Mouse (Mus musculus): ENCODE data around the gene Kantr.
A peak's percentile ranks its signal among the peaks of the same experiment; 100 is the strongest.
"Not testable (repeated sequence)": the region's sequence is repeated elsewhere in the genome, so short reads cannot be mapped to it uniquely, and the experiment has no call there.

Gene Kantr

DNA sequence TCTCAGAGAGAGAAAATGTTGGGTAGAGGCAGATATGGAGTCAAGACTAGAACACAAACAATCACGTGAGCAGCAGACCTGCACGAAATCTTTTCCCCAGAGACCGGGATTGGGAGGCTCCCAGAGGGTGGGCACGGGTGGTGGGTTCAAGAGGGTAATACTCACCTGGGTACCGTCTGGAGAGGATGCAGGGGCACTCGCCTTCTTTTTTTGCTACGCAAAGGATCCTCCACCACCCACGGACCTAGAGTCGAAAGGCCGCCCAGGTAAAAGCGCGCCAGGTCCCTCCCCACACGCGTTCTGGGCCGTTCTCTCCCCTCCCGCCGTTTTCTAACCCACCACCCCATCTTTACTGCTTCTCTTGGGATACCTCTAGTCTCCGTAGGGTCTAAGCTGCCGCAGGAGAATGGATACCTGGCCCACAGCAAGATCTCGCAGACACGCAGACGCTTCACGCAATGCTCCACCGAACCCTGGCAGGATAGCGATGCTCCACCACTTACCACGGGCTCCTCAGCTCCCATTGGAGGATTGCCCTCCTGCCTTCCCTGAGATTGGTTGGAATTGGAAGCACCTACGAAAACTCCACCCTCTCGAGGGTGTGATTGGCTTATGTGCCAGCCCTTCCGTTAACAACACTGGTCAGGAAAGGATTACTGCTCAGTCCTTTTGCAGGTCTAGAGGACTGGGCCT is at the start of gene Kantr:
TSS of gene Kantr (minus strand) at position 500 of the 693 bp plus-strand sequence.
- peak; percentile 83 for DNase-seq (ENCODE audit: low spot score)

DNA sequence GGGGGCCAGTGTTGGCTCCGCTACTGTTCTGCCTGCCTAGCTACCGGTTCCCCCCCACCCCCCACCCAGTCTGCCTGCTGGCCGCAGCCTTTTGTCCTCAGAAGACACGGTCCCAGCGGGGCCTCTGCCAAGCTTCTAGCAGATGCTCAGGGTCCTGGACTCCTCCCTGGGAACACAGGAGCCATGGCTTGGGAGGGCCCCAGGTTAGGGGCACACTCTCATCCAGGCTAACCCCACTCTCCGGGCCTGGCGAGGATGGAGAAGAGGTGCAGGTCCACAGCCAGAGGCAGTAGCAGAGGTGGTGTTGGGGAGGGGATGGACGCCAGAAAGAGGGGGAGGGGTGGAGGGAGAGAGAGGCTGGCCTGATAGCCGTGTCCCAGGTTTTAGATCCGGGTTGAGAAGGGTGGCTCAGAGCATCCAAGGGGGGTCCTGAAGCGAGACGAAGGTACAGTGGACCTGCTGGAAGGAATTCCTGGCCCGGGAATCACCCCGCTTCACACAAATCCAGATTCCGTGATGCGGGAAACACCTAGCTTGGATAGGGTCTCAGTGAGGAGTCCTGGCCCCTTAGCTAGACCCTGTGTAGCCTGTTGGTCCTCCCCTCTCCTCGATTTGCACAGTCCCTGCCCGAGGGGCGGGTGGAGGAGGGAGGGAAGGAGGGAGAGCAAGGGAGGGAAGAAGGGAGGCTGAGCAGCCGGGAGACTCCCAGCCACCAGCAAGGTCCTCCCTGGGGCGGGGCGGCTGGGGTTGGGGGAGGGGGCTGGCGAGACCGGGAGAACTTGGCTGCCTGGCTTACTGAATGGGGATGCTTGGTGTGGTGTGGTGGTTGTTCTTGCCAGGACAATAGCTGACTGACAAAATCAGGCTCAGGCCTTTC is 41.3 kb upstream of the Kantr start, which contains the start of gene Gpr173:
TSS of gene Gpr173 (minus strand) at position 308 of the 877 bp plus-strand sequence.
- peak; percentile 36 for DNase-seq (ENCODE audit: low spot score)

DNA sequence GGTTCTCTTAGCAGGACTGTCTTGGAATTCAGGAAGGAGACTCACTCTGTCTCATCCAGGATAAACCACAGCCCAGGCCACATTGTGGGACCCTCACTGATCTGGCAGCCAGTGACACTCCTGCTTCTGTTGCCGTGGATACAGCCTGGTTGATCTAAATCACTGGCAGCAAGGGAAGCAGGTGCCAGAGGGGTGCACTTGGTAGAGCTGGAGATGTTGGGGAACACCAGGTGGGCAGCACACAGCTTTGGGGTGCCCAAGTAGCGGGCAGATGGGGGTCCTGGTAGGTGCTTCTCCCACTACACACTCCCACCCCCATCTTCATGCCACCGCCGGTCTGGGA is 40.7 kb upstream of the Kantr start:
- DNase-seq (ENCODE audit: low spot score) = no peak

DNA sequence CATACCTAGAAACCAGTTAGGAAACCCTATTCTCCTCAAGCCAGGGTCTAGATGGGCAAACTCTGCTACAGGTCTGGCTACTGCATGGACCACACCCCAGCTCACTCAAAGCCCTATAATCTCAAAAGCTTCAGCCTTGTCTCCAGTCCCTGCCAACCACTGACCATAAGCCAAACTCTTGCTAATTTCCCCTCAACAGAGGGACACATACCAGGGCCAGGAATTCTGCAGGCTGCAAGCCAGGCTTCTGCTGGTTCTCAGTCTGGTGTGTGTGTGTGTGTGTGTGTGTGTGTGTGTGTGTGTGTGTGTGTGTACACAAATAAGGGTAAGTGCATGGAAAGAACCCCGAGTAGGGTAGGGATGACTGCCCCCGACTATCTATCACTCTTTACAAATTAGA is 39.1 kb upstream of the Kantr start:
- no peak for DNase-seq (ENCODE audit: low spot score)

DNA sequence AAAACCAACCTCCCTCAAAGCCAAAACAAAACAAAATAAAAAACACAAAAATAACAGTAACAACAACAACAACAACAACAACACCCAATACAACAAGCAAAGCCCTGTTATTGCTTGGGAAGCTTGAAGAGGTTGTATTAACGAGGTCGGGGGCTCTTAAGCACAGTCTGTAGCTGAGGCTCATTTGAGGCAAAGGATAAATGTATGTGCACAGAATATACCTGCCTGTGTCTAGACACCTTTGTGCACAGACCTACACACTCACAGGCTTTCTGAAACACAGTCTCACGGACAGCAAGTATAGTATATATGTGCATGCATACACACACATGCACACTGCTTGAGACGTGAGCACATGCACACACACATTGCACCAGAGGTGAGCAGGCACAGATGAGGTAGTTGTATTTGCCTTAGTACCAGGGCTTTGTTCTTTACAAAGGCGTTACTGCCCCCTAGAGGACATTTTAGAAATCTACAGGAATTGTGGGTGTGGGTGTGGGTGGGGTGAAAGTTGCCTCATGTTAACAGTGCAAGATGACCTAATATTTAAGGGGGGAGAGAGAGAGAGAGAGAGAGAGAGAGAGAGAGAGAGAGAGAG is 25.4 kb upstream of the Kantr start:
- no peak for DNase-seq (ENCODE audit: low spot score)

DNA sequence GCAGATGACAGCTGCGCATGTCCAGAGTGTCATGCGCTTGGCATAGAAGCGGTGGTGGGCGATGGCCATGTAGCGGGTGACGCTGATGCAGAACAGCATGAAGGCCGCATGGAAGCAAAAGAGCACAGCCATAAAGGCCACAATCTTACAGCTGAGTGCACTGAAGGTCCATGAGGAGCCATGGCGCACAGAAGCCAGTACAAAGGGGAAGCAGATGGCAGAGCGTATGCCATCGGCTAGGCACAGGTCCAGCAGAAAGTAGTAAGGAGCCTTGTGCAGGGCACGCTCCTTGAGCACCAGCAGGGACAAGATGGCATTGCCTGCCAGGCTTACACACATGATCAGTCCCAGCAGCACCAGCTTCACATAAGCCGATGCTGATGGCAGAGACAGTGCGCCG is 19.7 kb upstream of the Kantr start:
- no peak for DNase-seq (ENCODE audit: low spot score)

DNA sequence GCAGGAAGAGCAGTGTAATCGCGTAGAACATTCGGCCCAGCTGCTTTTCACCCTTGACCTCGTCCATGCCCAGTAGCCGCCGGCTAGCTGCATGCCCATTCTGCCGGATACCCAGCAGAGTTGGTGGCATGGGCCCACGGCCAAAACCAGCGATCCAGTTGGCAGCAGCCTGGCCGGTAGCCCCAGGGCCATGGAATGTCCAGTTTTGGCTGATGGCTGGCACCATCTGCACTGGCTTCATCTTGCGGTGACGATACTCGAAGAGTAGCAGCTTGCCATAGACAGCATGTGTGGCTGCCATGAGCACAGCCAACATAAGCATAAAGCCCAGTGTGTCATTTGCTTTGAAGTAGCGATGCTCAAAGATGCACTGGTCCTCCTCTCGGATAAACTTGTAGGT is 19.3 kb upstream of the Kantr start:
- no peak for DNase-seq (ENCODE audit: low spot score)

DNA sequence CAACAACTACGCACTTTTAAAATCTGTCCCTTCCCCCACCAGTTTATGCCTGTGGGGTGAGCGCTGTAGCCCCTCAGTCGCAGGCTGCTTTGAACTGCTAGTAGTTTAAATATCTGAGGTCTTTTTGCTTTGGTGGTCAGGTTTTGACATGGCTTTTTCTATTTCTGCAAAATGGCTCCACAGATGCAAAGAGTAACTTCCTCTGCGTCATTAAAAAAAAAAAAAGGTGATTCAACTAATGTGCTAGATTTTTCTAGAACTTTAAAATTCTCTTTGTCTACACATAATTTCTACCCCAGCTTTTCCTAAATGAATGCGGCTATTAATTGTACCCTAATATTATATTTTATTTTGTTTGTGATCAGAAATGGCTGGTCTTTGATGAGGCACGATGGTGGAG is 15.6 kb upstream of the Kantr start:
- DNase-seq (ENCODE audit: low spot score) = no peak

DNA sequence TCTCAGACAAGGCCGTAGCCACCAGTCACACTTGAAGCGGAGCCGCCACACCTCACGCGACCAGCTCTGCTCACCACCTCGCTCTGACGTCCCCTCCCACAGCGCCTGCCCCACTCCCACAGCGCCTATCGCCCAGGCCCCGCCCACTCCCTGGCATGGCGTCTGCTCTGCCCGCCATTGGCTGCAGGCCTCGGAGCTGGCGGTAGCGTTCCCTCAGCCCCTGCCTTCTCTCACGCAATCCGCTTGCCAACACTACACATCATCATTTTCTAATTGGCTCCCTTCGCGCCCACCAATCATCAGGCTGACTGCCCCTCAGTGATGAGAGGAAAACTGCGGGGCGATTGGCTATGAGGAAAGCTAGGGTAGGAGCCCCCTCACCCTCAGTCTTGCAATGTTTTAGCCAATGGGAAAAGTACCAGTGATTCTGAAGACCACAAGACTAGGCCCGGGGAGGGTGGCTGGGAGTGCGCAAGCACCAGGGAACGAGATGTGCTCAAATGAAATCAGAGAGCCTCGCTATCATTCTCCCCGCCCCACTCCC is 15.1 kb upstream of the Kantr start, which contains the start of gene Tspyl2:
TSS of gene Tspyl2 (minus strand) at position 68 of the 544 bp plus-strand sequence.
- DNase-seq (ENCODE audit: low spot score) = peak; percentile 92

DNA sequence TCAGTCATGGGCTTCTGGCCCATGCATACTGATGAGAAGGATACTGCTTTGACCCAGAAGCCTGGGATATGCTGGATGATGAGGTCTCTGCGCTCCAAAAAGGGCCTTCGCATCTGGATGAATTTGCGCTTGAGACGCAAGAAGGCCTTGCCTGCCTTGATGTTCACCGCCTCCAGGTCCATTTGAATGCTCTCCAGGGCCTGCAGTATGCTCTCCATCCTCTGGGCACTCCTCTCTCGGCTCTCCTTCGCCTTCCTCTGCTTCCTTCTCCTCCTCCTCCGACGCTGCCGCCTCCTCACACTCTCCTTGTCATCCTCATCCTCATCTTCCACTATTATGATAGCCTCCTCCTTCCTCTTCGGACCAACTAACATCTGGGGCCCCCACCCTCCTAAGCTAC is 14.2 kb upstream of the Kantr start:
- no peak for DNase-seq (ENCODE audit: low spot score)

DNA sequence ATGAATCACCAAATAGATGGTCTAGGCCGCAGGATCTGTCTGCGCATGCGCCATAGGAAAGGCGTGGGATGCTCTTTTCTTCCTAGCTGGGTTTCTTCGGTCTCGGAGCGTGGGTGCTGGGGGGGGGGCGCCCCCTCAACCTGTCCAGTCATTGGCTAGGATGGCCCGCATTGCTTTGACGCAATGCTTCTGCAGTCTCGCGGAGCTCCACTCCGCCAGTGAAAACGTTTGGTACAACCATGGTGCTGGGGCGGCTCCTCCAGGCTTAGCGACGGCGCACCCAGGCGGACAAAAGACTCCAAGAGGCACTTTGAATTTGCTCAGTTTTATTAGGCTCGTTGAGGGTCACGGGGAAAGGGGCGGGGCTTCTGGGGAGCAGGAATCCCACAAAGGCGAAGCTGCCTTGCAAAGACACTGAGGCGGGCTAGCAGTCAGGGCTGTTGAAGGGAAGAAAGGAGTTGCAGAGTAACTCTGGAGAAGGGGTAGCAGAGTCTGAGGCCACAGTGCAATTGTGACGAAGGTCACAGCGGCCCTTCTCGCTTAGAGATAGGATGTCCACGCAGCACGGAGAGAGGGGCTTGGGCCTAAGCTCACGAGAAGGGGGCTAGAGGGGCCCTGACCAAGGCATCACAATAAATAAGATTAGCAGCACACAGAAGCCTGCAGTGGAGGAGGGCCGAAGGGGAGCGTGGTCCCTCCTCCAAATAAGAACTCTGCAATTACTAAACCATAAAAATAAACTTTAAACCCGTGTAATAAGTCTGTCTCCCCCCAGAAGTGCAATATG is 9.4 kb upstream of the Kantr start:
- peak; percentile 85 for DNase-seq (ENCODE audit: low spot score)

DNA sequence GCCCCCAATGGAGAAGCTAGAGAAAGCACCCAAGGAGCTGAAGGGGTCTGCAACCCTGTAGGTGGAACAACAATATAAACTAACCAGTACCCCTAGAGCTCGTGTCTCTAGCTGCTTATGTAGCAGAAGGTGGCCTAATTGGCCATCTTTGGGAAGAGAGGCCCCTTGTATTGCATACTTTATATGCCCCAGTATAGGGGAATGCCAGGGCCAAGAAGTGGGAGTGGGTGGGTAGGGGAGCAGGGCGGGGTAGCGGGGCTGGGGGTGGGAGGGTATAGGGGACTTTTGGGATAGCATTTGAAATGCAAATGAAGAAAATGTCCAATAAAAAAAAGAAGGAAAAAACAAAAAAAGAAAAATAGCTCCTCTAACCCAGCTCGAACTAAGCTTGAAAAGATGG is 8.8 kb upstream of the Kantr start:
- not testable (repeated sequence) for DNase-seq (ENCODE audit: low spot score)

DNA sequence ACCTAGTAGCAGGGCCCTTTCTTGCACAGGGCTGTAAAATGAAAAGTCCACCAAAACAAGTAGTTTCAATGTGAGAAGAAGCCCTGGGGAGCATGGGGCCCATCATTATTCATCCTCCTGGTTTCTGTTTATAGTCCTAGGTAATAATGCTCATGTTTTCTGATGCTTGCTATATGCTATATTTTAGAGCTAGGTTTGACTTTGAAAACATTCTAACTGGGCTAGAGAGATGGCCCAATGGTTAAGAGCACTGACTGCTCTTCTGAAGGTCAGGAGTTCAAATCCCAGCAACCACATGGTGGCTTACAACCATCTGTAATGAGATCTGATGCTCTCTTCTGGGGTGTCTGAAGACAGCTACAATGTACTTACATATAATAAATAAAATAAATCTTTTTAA is 2.1 kb upstream of the Kantr start:
- not testable (repeated sequence) for DNase-seq (ENCODE audit: low spot score)

DNA sequence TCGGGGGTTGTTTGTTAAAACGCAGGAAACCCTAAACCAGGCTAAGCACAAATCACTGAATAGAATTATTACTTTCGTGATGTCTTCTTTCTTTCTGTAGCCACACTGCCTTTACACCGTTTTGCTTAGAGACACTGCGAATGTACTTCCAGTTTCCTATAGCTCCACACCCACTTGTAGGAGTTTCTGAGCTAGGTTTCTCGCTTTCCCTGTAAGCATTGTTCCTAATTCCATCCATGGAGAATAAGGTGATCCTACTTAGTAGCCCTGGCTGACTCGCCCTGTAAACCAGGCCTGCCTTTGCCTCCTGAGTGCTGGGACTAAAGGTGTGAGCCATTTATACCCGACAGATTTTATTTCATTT is 376 bp upstream of the Kantr start:
- DNase-seq (ENCODE audit: low spot score) = no peak

DNA sequence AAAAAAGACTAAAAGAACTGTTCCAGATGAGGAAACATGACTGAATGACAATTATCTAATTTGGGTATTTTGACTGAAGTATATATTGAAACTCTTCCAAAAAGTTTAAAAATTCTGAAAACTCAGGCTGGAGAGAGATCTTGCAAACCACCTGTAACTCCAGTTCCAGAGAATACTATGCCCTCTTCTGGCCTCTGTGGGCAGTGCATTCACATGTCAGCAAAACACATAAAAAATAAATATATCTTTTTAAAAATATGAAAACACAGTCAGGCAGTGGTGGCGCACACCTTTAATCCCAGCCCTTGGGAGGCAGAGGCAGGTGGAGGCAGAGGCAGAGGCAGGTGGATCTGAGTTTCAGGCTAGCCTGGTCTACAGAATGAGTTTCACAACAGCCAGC is 3.7 kb downstream of the Kantr start:
- no peak for DNase-seq (ENCODE audit: low spot score)

DNA sequence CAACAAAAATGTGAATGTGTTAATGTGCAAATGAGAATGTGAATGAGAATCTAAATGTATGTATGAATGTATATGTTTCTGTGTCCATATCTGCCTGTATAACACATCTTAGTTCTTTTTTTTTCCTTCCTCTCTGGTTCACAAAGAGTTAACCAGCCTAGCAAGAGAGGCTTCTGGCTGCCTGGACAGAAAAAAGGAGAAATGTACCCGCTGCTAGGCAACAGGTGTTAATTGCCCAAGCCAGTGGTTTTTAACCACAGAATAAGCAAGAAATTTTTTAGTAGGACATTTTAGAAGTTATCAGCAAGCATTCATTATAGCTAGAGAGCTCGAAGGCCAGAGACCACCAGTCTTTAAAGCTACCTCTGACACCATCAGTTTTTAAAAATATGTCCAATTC is 4.5 kb downstream of the Kantr start:
- DNase-seq (ENCODE audit: low spot score) = no peak

DNA sequence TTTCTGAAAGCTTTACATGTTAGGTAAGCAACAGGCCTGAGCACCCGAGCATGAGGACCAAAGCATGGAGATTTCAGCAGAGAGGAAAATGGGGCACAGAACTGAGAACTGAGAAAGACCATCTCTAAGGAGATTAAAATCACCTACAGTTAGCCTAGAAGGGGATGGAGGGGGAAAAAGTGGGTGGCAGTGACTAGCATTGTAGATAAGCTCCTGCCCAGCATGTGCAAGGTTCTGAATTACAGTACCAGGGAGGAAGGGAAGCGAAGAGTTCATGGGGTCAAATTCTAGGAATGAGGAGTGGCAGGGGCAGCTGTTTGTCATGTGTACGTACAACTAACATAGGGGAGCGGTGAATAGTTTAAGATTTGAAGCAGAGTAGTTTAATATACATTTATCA is 6.8 kb downstream of the Kantr start:
- no peak for DNase-seq (ENCODE audit: low spot score)

DNA sequence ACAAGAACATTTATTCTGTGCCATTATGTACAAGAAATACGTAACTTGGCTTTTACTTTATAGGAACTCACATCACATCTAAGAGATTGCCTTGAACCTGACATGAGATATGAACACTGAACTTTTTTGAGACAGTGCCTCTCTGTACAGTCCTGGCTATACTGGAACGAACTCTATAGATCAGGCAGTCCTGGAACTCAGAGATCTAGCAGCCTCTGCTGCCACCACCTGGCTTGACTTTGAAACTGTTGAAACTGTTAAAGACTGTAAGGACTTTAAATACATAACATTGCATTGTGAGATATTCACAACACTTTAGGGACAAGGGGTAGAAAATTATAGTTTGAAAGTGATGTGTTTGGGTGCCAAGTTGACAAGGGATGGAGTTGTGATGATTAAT is 19.4 kb downstream of the Kantr start:
- DNase-seq (ENCODE audit: low spot score) = no peak

DNA sequence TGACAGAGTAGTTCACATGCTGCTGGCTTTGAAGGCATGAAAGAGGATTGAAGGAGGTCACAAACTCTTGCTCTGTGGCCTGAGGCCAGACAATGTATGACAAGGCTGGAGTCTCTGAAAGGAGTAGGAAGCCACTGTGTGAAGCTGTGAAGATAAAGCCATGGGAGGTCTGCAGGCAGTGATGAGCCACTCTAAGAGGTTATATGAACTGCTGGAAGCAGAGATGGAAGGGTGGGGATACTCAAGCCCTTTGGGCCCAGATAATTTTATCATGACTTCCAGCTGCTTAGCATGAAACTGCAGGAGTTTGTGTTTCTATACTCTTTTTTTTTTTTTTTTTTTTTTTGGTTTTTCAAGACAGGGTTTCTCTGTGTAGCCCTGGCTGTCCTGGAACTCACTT is 19.9 kb downstream of the Kantr start:
- no peak for DNase-seq (ENCODE audit: low spot score)

DNA sequence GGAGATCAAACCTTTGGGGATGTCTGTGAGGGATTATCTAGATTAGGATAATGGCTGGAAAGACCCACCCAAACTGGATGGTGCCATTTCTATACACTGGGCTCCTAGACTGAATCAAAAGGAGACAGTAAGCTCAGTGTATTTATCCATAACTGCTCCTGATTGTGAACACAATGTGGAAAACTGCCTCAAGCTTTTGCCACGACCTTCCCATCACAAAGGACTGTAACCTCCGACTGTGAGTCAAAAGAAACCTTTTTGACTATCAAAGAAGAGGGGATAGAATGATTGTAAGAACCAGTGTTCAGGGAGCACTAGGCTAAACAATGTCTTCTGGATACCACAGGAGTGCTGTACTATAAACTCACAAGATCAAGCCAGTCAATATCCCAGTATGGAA is 21.1 kb downstream of the Kantr start:
- no peak for DNase-seq (ENCODE audit: low spot score)

DNA sequence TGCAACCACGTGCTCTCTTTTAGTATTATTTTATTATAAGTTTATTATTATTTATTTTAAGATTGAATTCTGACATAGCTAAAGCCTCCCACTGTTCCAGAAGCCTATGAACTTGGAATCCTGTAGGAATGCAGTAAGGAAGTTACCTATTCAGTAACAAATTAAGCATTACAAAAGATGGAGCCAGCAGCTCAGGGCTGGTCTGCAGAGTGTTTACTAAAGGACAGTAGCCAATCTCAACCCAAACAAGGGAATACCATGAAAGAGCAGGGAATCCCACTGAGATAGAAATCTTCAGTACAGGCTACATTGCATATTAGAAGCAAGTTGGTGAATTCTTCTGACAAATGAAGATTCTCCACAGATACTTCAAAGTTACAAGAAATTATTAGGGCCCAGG is 40.3 kb downstream of the Kantr start:
- not testable (repeated sequence) for DNase-seq (ENCODE audit: low spot score)

DNA sequence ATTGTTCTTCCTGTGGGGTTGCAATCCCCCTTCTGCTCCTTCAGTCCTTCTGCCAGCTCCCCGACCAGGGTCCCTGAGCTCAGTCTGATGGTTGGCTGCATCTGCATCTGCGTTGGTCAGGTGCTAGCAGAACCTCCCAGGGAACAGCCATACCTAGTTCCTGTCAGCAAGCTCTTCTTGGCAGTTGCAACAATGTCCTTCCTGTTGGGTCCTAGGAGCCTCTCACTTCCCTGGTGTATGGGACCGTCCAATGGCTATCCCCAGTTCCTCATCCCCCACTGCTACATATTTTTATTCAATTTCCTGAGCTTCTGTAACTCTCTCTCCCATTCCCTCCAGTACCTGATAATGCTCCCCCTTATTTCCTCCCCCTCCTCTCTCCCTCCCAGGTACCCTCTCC is 42.5 kb downstream of the Kantr start:
- no peak for DNase-seq (ENCODE audit: low spot score)

Measured in testis, postnatal 14 days (tissue).